9 mouse cellular contexts compared by ENCODE assay signal in the genomic region with DNA sequence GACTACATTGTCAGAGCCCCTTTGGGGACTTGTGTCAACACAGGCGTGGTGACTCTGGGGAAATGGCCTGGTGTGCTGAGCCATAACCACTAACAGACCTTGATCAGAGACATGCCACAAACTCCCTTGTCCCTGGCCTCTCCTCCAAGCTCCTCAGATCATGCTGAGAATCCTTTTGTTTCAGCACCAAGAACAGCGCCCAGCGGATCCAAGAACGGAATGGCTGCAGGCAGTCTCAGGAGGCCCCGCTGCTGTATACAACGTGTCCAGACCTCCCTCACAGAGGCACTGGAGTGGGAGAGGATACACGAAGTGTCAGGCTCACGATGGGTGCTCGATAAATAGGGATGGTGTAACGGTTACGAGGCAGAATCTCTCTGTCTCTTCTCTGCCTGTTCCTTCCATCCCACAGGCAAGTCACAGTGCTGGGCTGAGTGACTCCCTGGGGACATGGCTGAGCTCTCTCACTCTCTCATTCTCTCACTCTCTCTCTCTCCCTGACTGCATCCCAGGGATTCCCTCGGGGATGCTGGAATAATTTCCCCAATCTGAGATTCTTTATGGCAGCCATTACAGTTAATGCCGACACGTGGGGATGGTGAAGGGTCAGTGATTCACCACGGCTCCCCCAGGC.
DNase-seq lines count a peak whose midpoint lies in the region; ATAC-seq lines count a peak whose summit lies in the region.
"Had no signal": no experiment of that assay in that cellular context is flagged by ENCODE, and none has a peak within 500 bp of the region (broad histone marks: within the 10 kb centered on the region; RNA-seq: fewer than 3 reads in every experiment).

No protein-coding gene starts in this region.

- no peak overlapping the region for H3K9ac ChIP-seq in hindbrain, embryonic 11.5 days (ENCODE audit: low read depth, low read length)
- H3K9ac ChIP-seq in liver, embryonic 13.5 days, result no peak overlapping the region
- H3K9ac ChIP-seq in neural tube, embryonic 15.5 days (replicated peaks), result no peak overlapping the region
- H3K9ac ChIP-seq: heart, embryonic 15.5 days had no signal

- H3K36me3 ChIP-seq in heart, embryonic 10.5 days, result no peaks in the 10 kb centered on the region
- H3K36me3 ChIP-seq in hindbrain, embryonic 11.5 days (ENCODE audit: control insufficient read depth, insufficient read depth, low read length), result no peaks in the 10 kb centered on the region
- no peaks in the 10 kb centered on the region for H3K36me3 ChIP-seq in liver, embryonic 13.5 days
- no peaks in the 10 kb centered on the region for H3K36me3 ChIP-seq in neural tube, embryonic 15.5 days
- H3K36me3 ChIP-seq: heart, embryonic 15.5 days had no signal

- no peak overlapping the region for H3K4me3 ChIP-seq in heart, embryonic 10.5 days
- no peak overlapping the region for H3K4me3 ChIP-seq in hindbrain, embryonic 11.5 days (ENCODE audit: low read depth, low read length)
- no peak overlapping the region for H3K4me3 ChIP-seq in liver, embryonic 13.5 days (replicated peaks)
- no peak overlapping the region for H3K4me3 ChIP-seq in neural tube, embryonic 15.5 days (replicated peaks)
- H3K4me3 ChIP-seq: heart, embryonic 15.5 days had no signal

- H3K27ac ChIP-seq in heart, embryonic 10.5 days, result no peak overlapping the region
- H3K27ac ChIP-seq in hindbrain, embryonic 11.5 days (ENCODE audit: low read depth, low read length), result peak overlapping the region; percentile 70
- no peak overlapping the region for H3K27ac ChIP-seq in liver, embryonic 13.5 days
- peak overlapping the region; percentile 49; the same call in 1 of the 2 replicates for H3K27ac ChIP-seq in neural tube, embryonic 15.5 days (replicated peaks)
- H3K27ac ChIP-seq: heart, embryonic 15.5 days had no signal

- peak; percentile 82 for ATAC-seq in common myeloid progenitor, adult 5-6 weeks (replicated peaks; ENCODE audit: low read depth, poor library complexity, severe bottlenecking)
- no peak for ATAC-seq in hindbrain, embryonic 11.5 days (ENCODE audit: low FRiP score)
- no peak for ATAC-seq in liver, embryonic 13.5 days (ENCODE audit: low read depth)
- 0 out of 2 replicates have a peak, but pooled peaks have one; percentile 17 for ATAC-seq in neural tube, embryonic 15.5 days (ENCODE audit: low FRiP score)
- ATAC-seq in megakaryocyte, adult 5-6 weeks (ENCODE audit: poor library complexity, severe bottlenecking), result no peak

- H3K27me3 ChIP-seq in heart, embryonic 10.5 days (ENCODE audit: insufficient read depth, poor library complexity, severe bottlenecking), result peaks cover 83% of the 10 kb centered on the region
- H3K27me3 ChIP-seq in hindbrain, embryonic 11.5 days (ENCODE audit: control insufficient read depth, insufficient read depth, low read length), result no peaks in the 10 kb centered on the region
- peaks cover 3% of the 10 kb centered on the region; the same call in 1 of the 2 replicates for H3K27me3 ChIP-seq in liver, embryonic 13.5 days
- H3K27me3 ChIP-seq in neural tube, embryonic 15.5 days (replicated peaks), result 0 out of 2 replicates have a peak, but pooled peaks cover 16% of the 10 kb centered on the region

- no peak overlapping the region for H3K4me2 ChIP-seq in hindbrain, embryonic 11.5 days (replicated peaks; ENCODE audit: low read depth, low read length)
- H3K4me2 ChIP-seq in liver, embryonic 13.5 days, result no peak overlapping the region
- no peak overlapping the region for H3K4me2 ChIP-seq in neural tube, embryonic 15.5 days
- H3K4me2 ChIP-seq: heart, embryonic 15.5 days had no signal

- WGBS in heart, embryonic 10.5 days, result 17% methylated on average over 15 of the region's 15 CpGs
- 17% methylated on average over 15 of the region's 15 CpGs for WGBS in hindbrain, embryonic 11.5 days
- 13% methylated on average over 15 of the region's 15 CpGs for WGBS in liver, embryonic 13.5 days (ENCODE audit: insufficient replicate concordance)
- 11% methylated on average over 15 of the region's 15 CpGs for WGBS in neural tube, embryonic 15.5 days

- H3K4me1 ChIP-seq in heart, embryonic 10.5 days, result no peaks in the 10 kb centered on the region
- H3K4me1 ChIP-seq in hindbrain, embryonic 11.5 days (replicated peaks; ENCODE audit: control insufficient read depth, insufficient read depth, low read length), result peaks cover 3% of the 10 kb centered on the region; the same call in 1 of the 2 replicates
- no peaks in the 10 kb centered on the region for H3K4me1 ChIP-seq in liver, embryonic 13.5 days (replicated peaks)
- H3K4me1 ChIP-seq in neural tube, embryonic 15.5 days, result peaks cover 48% of the 10 kb centered on the region
- H3K4me1 ChIP-seq: heart, embryonic 15.5 days had no signal

- DNase-seq in heart, embryonic 10.5 days (ENCODE audit: low spot score), result peak; percentile 87
- no peak for DNase-seq in heart, adult 11 months
- DNase-seq in hindbrain, embryonic 11.5 days (ENCODE audit: low spot score), result peak; percentile 75
- peak; percentile 20 for DNase-seq in liver, embryonic 13.5 days
- no peak for DNase-seq in right cerebral cortex, postnatal 36 days (ENCODE audit: low spot score in 2 of 2)

- H3K9me3 ChIP-seq in heart, embryonic 10.5 days, result no peaks in the 10 kb centered on the region
- no peaks in the 10 kb centered on the region for H3K9me3 ChIP-seq in hindbrain, embryonic 11.5 days (ENCODE audit: control insufficient read depth, low read length)
- H3K9me3 ChIP-seq in liver, embryonic 13.5 days (replicated peaks), result no peaks in the 10 kb centered on the region
- no peaks in the 10 kb centered on the region for H3K9me3 ChIP-seq in neural tube, embryonic 15.5 days (replicated peaks)
- H3K9me3 ChIP-seq: heart, embryonic 15.5 days had no signal

Comparison
In these comparisons a context has a peak if more than half of its experiments do, and no peak if none do; other contexts are left out.
1. DNase-seq: peak in heart, embryonic 10.5 days (single experiment), hindbrain, embryonic 11.5 days (single experiment) and liver, embryonic 13.5 days (single experiment); none in heart, adult 11 months (single experiment) and right cerebral cortex, postnatal 36 days (0 of 2).
2. H3K27ac ChIP-seq: peak in hindbrain, embryonic 11.5 days (single experiment) and neural tube, embryonic 15.5 days (single experiment); none in heart, embryonic 10.5 days (single experiment) and liver, embryonic 13.5 days (single experiment).
3. ATAC-seq: peak in common myeloid progenitor, adult 5-6 weeks (single experiment) and neural tube, embryonic 15.5 days (single experiment); none in hindbrain, embryonic 11.5 days (single experiment), liver, embryonic 13.5 days (single experiment) and megakaryocyte, adult 5-6 weeks (single experiment).